Comparison of ENCODE assay signal across 8 mouse cellular contexts in genomic region chr6:125040221-125040620, GRCm38 (mm10). TPM values are rescaled to one million over a fixed set of nuclear protein-coding genes. Genes with fewer than 3 reads are reported as not detected.
A peak's percentile ranks its signal among the peaks of the same experiment; 100 is the strongest.
DNase-seq lines count a peak whose midpoint lies in the region; ATAC-seq and TF ChIP-seq lines count a peak whose summit lies in the region.

No protein-coding gene starts in this region.

- peak overlapping the region; percentile 66 for H3K4me3 ChIP-seq in kidney, embryonic 16.5 days (ENCODE audit: low read length)
- H3K4me3 ChIP-seq in cortical plate, adult 2 months (ENCODE audit: insufficient read depth, low read length), result peak overlapping the region; percentile 82
- H3K4me3 ChIP-seq in hindbrain, embryonic 15.5 days, result peak overlapping the region; percentile 85
- H3K4me3 ChIP-seq in midbrain, embryonic 16.5 days (ENCODE audit: low read depth, low read length), result peak overlapping the region; percentile 79

- peak overlapping the region; percentile 69 for H3K27ac ChIP-seq in kidney, embryonic 16.5 days (ENCODE audit: low read length)
- H3K27ac ChIP-seq in cortical plate, adult 2 months (ENCODE audit: insufficient read depth, low read length), result no peak overlapping the region
- peak overlapping the region; percentile 82 for H3K27ac ChIP-seq in hindbrain, embryonic 15.5 days (replicated peaks)
- H3K27ac ChIP-seq in midbrain, embryonic 16.5 days (ENCODE audit: low read length), result peak overlapping the region; percentile 78

- H3K36me3 ChIP-seq in kidney, embryonic 16.5 days (ENCODE audit: insufficient read depth, low read length), result peaks cover 44% of the 10 kb centered on the region
- peaks cover 38% of the 10 kb centered on the region for H3K36me3 ChIP-seq in hindbrain, embryonic 15.5 days
- H3K36me3 ChIP-seq in midbrain, embryonic 16.5 days (ENCODE audit: control insufficient read depth, insufficient read depth, low read length), result peaks cover 12% of the 10 kb centered on the region

- DNase-seq in kidney, postnatal 25 days, result no peak
- DNase-seq in retina, postnatal 1 day, result no peak
- no peak for DNase-seq in frontal cortex, adult 2 months (ENCODE audit: extremely low spot score in 1 of 2, low spot score in 1 of 2)
- no peak for DNase-seq in right cerebral cortex, postnatal 10 days (ENCODE audit: low spot score in 2 of 2)

- H3K9me3 ChIP-seq in kidney, embryonic 16.5 days (ENCODE audit: low read length), result no peaks in the 10 kb centered on the region
- no peaks in the 10 kb centered on the region for H3K9me3 ChIP-seq in hindbrain, embryonic 15.5 days
- no peaks in the 10 kb centered on the region for H3K9me3 ChIP-seq in midbrain, embryonic 16.5 days (replicated peaks; ENCODE audit: control insufficient read depth, low read length, poor library complexity, severe bottlenecking)

- no peak for ATAC-seq in kidney, embryonic 16.5 days (ENCODE audit: low FRiP score, low TSS enrichment)
- no peak for ATAC-seq in hindbrain, embryonic 15.5 days (ENCODE audit: low FRiP score, low read depth)
- ATAC-seq in midbrain, embryonic 16.5 days, result no peak

- peaks cover 9% of the 10 kb centered on the region for H3K4me1 ChIP-seq in kidney, embryonic 16.5 days (ENCODE audit: insufficient read depth, low read length)
- no peaks in the 10 kb centered on the region; the same call in 1 of the 2 replicates for H3K4me1 ChIP-seq in cortical plate, adult 2 months (ENCODE audit: control insufficient read depth, insufficient read depth, low read length)
- peaks cover 20% of the 10 kb centered on the region for H3K4me1 ChIP-seq in hindbrain, embryonic 15.5 days (replicated peaks)
- peaks cover 14% of the 10 kb centered on the region for H3K4me1 ChIP-seq in midbrain, embryonic 16.5 days (ENCODE audit: control insufficient read depth, insufficient read depth, low read length)

- WGBS in kidney, embryonic 16.5 days, result 17% methylated on average over 7 of the region's 7 CpGs
- 21% methylated on average over 7 of the region's 7 CpGs for WGBS in hindbrain, embryonic 15.5 days
- 16% methylated on average over 7 of the region's 7 CpGs for WGBS in midbrain, embryonic 16.5 days

- no peak for TF ChIP-seq CTCF in cortical plate, adult 2 months (IDR thresholded peaks at IDR 0.05; ENCODE audit: extremely low read depth, insufficient read depth, low read length)

- peak overlapping the region; percentile 75 for H3K9ac ChIP-seq in kidney, embryonic 16.5 days (replicated peaks; ENCODE audit: low read length)
- peak overlapping the region; percentile 73 for H3K9ac ChIP-seq in hindbrain, embryonic 15.5 days
- H3K9ac ChIP-seq in midbrain, embryonic 16.5 days (ENCODE audit: low read depth, low read length), result peak overlapping the region; percentile 80

- H3K27me3 ChIP-seq in kidney, embryonic 16.5 days (ENCODE audit: insufficient read depth, low read length), result no peaks in the 10 kb centered on the region
- no peaks in the 10 kb centered on the region for H3K27me3 ChIP-seq in hindbrain, embryonic 15.5 days
- H3K27me3 ChIP-seq in midbrain, embryonic 16.5 days (ENCODE audit: control insufficient read depth, insufficient read depth, low read depth, low read length), result no peaks in the 10 kb centered on the region

- peak overlapping the region; percentile 81 for H3K4me2 ChIP-seq in kidney, embryonic 16.5 days (replicated peaks; ENCODE audit: low read depth, low read length)
- peak overlapping the region; percentile 82 for H3K4me2 ChIP-seq in hindbrain, embryonic 15.5 days
- H3K4me2 ChIP-seq in midbrain, embryonic 16.5 days (ENCODE audit: low read length), result peak overlapping the region; percentile 89

- TF ChIP-seq POLR2A in cortical plate, adult 2 months (IDR thresholded peaks at IDR 0.05; ENCODE audit: extremely low read depth, insufficient read depth, low read length), result no peak

RNA-seq across cellular contexts. Expression of gene Ing4, which starts 0.7 kb away (rescaled TPM):
- polyA plus RNA-seq in kidney, embryonic 16.5 days (2015; fragmentation: Nextera tagmentation; extraction: Ambion mirVana), result 152 and 158 TPM in 2 replicates
- 69.7 and 78.6 TPM in 2 replicates for polyA plus RNA-seq in cortical plate, adult 2 months (2012; rRNA removed)
- polyA plus RNA-seq in hindbrain, embryonic 15.5 days (2015; fragmentation: Nextera tagmentation; extraction: Ambion mirVana), result 141 and 144 TPM in 2 replicates
- 141 and 155 TPM in 2 replicates for polyA plus RNA-seq in midbrain, embryonic 16.5 days (2015; fragmentation: Nextera tagmentation; extraction: Ambion mirVana)
- 70.8 and 74.9 TPM in 2 replicates for polyA plus RNA-seq in frontal cortex, adult 2 months (2012; rRNA removed)

RNA-seq across cellular contexts. Expression of gene Acrbp, which starts 9.3 kb away (rescaled TPM):
- 16.3 and 20.4 TPM in 2 replicates for polyA plus RNA-seq in kidney, embryonic 16.5 days (2015; fragmentation: Nextera tagmentation; extraction: Ambion mirVana)
- 17.3 and 19.4 TPM in 2 replicates for polyA plus RNA-seq in cortical plate, adult 2 months (2012; rRNA removed)
- 19.1 and 20.9 TPM in 2 replicates for polyA plus RNA-seq in hindbrain, embryonic 15.5 days (2015; fragmentation: Nextera tagmentation; extraction: Ambion mirVana)
- polyA plus RNA-seq in midbrain, embryonic 16.5 days (2015; fragmentation: Nextera tagmentation; extraction: Ambion mirVana), result 18.0 and 18.3 TPM in 2 replicates
- 23.0 and 23.9 TPM in 2 replicates for polyA plus RNA-seq in frontal cortex, adult 2 months (2012; rRNA removed)

RNA-seq across cellular contexts. Expression of gene Lpar5, which starts 27.5 kb away (rescaled TPM):
- polyA plus RNA-seq in kidney, embryonic 16.5 days (2015; fragmentation: Nextera tagmentation; extraction: Ambion mirVana), result 0.30 and 0.60 TPM in 2 replicates
- polyA plus RNA-seq in cortical plate, adult 2 months (2012; rRNA removed), result 1.0 and 1.3 TPM in 2 replicates
- polyA plus RNA-seq in hindbrain, embryonic 15.5 days (2015; fragmentation: Nextera tagmentation; extraction: Ambion mirVana), result 0.54 and 1.0 TPM in 2 replicates
- 0.45 and 0.60 TPM in 2 replicates for polyA plus RNA-seq in midbrain, embryonic 16.5 days (2015; fragmentation: Nextera tagmentation; extraction: Ambion mirVana)
- polyA plus RNA-seq in frontal cortex, adult 2 months (2012; rRNA removed), result 0.94 and 1.4 TPM in 2 replicates

RNA-seq across cellular contexts. Expression of gene Zfp384, which starts 31.3 kb away (rescaled TPM):
- polyA plus RNA-seq in kidney, embryonic 16.5 days (2015; fragmentation: Nextera tagmentation; extraction: Ambion mirVana), result 13.7 and 14.7 TPM in 2 replicates
- polyA plus RNA-seq in cortical plate, adult 2 months (2012; rRNA removed), result 46.9 and 51.6 TPM in 2 replicates
- polyA plus RNA-seq in hindbrain, embryonic 15.5 days (2015; fragmentation: Nextera tagmentation; extraction: Ambion mirVana), result 14.9 and 19.6 TPM in 2 replicates
- polyA plus RNA-seq in midbrain, embryonic 16.5 days (2015; fragmentation: Nextera tagmentation; extraction: Ambion mirVana), result 11.2 and 14.2 TPM in 2 replicates
- 49.5 and 54.7 TPM in 2 replicates for polyA plus RNA-seq in frontal cortex, adult 2 months (2012; rRNA removed)

RNA-seq across cellular contexts. Expression of gene Pianp, which starts 43.7 kb away (rescaled TPM):
- 2.1 and 2.3 TPM in 2 replicates for polyA plus RNA-seq in kidney, embryonic 16.5 days (2015; fragmentation: Nextera tagmentation; extraction: Ambion mirVana)
- polyA plus RNA-seq in cortical plate, adult 2 months (2012; rRNA removed), result 157 and 164 TPM in 2 replicates
- polyA plus RNA-seq in hindbrain, embryonic 15.5 days (2015; fragmentation: Nextera tagmentation; extraction: Ambion mirVana), result 58.8 and 73.5 TPM in 2 replicates
- 69.1 and 87.1 TPM in 2 replicates for polyA plus RNA-seq in midbrain, embryonic 16.5 days (2015; fragmentation: Nextera tagmentation; extraction: Ambion mirVana)
- polyA plus RNA-seq in frontal cortex, adult 2 months (2012; rRNA removed), result 181 and 198 TPM in 2 replicates
